Mouse (Mus musculus): ENCODE results near the gene Naa35. TPM values are rescaled to one million over a fixed set of nuclear protein-coding genes. Genes with fewer than 3 reads are reported as not detected.

Naa35 gene
- polyA plus RNA-seq, 1 experiment from 2014 or later, result 22.9 TPM

DNA sequence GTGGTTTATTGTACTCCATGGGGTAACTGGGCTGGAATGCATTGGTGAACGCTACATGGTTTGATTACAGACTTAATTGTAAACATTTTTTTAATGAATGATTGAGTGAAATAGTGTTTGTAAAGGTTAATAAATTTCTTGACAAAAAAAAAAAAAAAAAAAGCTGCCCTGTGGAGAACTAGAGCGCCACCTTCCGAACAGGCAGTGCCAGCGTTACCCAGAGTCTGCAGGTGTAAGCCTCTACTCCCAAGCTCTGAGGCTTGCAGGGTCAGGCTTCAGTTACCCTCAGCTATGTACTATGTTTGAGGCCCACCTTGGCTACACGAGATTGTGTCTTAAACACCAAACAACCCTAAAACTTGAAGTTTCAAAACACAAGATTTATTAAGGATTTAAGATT is 49.6 kb downstream of the Naa35 start:
- no peak for DNase-seq
- WGBS (ENCODE audit: insufficient replicate concordance), result 72% methylated on average over 5 of the region's 5 CpGs
- no peak overlapping the region for H3K27ac ChIP-seq (ENCODE audit: low read depth)
- H3K36me3 ChIP-seq (replicated peaks; ENCODE audit: insufficient read depth, low read length), result peaks cover 62% of the 10 kb centered on the region
- H3K9me3 ChIP-seq (ENCODE audit: low read length), result no peaks in the 10 kb centered on the region
- no peaks in the 10 kb centered on the region for H3K27me3 ChIP-seq (ENCODE audit: insufficient read depth, low read length)
- peaks cover 6% of the 10 kb centered on the region for H3K4me1 ChIP-seq (ENCODE audit: insufficient read depth)
- ATAC-seq, result no peak
- peak; percentile 26; the same call in 1 of the 2 replicates for TF ChIP-seq CTCF (IDR thresholded peaks at IDR 0.05; ENCODE audit: low read depth)
- TF ChIP-seq EP300 (IDR thresholded peaks at IDR 0.05; ENCODE audit: low read depth), result no peak
- no peak overlapping the region for H3K4me3 ChIP-seq (ENCODE audit: low read depth, low read length)
- no peak overlapping the region for H3K9ac ChIP-seq (replicated peaks)
- H3K4me2 ChIP-seq (ENCODE audit: low read depth, low read length), result no peak overlapping the region

DNA sequence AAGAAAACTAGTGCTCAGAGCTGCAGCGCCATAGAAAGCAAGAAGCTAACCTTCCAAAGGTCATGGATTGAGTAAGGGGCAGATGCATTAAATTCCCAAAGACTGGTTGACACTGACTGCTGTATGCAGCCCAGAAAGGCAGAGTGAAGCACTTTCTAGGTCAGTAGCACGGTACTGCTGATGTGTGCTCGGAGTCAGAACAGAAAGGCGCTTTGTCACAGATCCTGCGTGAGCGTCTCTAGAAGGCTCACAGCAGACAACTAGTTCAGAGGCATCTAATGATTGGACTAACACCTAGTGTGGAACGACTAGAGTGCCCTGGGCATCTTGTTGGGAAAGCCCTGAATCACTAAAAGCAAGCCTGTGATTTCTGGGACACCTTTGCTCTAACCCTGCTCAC is 52.7 kb downstream of the Naa35 start:
- no peak overlapping the region for H3K27ac ChIP-seq (ENCODE audit: low read depth)
- 90% methylated on average over 7 of the region's 7 CpGs for WGBS (ENCODE audit: insufficient replicate concordance)
- DNase-seq (no peak), ATAC-seq (no peak)
- no peak overlapping the region for H3K4me2 ChIP-seq (ENCODE audit: low read depth, low read length)
- H3K4me1 ChIP-seq (ENCODE audit: insufficient read depth), result peaks cover 14% of the 10 kb centered on the region
- H3K9ac ChIP-seq (replicated peaks), result no peak overlapping the region
- TF ChIP-seq CTCF (IDR thresholded peaks at IDR 0.05; ENCODE audit: low read depth) (no peak), EP300 (IDR thresholded peaks at IDR 0.05; ENCODE audit: low read depth) (no peak)
- no peaks in the 10 kb centered on the region for H3K9me3 ChIP-seq (ENCODE audit: low read length)
- H3K27me3 ChIP-seq (ENCODE audit: insufficient read depth, low read length), result no peaks in the 10 kb centered on the region
- peaks cover 55% of the 10 kb centered on the region for H3K36me3 ChIP-seq (replicated peaks; ENCODE audit: insufficient read depth, low read length)
- no peak overlapping the region for H3K4me3 ChIP-seq (ENCODE audit: low read depth, low read length)

DNA sequence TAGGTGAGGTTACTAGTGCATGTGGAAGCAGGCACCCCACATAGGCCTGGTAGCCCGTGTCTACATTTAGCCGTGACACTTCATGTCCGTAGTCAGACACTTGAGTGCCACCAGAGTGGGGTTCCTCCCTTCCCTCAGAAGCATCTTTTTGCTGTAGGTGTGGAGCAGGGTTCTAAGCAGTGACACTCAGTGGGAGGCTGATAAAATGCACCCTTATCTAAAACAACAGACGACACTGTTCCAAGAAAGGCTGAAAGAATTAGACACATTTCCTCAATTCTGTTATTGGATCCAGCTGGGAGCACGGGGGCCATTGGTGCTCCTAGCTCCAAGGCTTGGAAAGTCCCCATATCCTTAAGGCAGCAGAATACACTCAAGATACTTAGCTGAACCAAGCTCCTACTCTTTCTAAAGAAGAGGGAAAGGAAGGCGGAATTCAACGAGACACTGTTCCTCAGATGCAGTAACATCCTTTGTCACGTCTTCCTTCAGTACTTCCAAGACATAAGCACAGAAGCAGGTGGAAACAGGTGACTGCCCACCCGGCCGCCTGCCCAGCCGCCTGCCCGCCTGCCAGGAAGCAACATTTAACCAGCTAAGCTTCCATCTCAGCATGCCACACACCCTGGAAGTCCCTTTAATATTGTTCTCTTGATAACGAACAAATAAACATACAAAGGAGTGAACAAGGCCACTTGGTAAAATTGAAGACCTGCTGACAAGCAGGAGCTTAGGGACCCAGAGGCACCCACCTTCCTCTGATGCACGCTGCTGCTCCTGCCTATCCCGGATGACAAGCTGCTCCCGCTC is 54.5 kb downstream of the Naa35 start:
- H3K9ac ChIP-seq (replicated peaks), result no peak overlapping the region
- TF ChIP-seq EP300 (IDR thresholded peaks at IDR 0.05; ENCODE audit: low read depth), result peak; percentile 74; the same call in 1 of the 2 replicates
- no peak for TF ChIP-seq CTCF (IDR thresholded peaks at IDR 0.05; ENCODE audit: low read depth)
- H3K27me3 ChIP-seq (ENCODE audit: insufficient read depth, low read length), result no peaks in the 10 kb centered on the region
- H3K4me1 ChIP-seq (ENCODE audit: insufficient read depth), result peaks cover 20% of the 10 kb centered on the region
- peaks cover 42% of the 10 kb centered on the region for H3K36me3 ChIP-seq (replicated peaks; ENCODE audit: insufficient read depth, low read length)
- no peak for DNase-seq
- ATAC-seq, result peak; percentile 42
- H3K4me3 ChIP-seq (ENCODE audit: low read depth, low read length), result no peak overlapping the region
- H3K9me3 ChIP-seq (ENCODE audit: low read length), result no peaks in the 10 kb centered on the region
- no peak overlapping the region for H3K27ac ChIP-seq (ENCODE audit: low read depth)
- H3K4me2 ChIP-seq (ENCODE audit: low read depth, low read length), result no peak overlapping the region
- WGBS (ENCODE audit: insufficient replicate concordance), result 72% methylated on average over 16 of the region's 16 CpGs

DNA sequence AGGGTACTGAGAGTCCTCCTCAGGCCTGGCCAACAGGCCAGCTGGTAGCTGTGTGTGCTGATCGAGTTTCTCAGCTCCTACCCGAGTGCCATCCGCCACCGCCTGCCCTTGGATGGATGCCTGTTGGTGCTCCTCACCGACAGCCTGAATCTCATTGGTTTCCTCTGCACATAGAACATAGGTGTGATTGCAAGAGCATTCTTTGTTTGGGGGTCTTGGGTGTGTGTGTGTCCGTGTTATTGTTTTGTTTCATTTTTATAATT is 55.0 kb downstream of the Naa35 start:
- no peak overlapping the region for H3K9ac ChIP-seq (replicated peaks)

DNA sequence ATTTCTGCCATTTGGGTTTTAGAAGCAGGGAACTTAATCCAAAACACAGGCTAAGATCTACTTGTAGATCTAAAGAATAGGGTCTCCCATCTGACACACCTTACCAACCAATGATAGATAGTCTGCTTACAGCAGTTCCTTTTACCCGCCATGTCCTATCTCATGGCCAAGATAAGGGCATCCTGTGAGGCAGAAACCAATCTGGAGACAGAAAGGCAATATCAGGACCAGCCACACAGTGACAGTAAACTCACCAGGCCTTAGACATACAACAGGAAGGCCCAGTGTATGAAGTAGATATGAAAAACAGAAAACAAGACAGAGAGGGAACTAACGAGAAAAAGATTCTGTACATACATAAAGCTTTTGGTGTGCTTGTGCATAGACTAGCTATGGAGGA is 57.8 kb downstream of the Naa35 start:
- Histone ChIP-seq H3K4me2 (ENCODE audit: low read depth, low read length) (peak overlapping the region; percentile 23; the same call in 1 of the 2 replicates), H3K9ac (replicated peaks) (no peak overlapping the region), H3K4me3 (ENCODE audit: low read depth, low read length) (no peak overlapping the region), H3K27me3 (ENCODE audit: insufficient read depth, low read length) (no peaks in the 10 kb centered on the region), H3K27ac (ENCODE audit: low read depth) (peak overlapping the region; percentile 48), H3K9me3 (ENCODE audit: low read length) (no peaks in the 10 kb centered on the region), H3K4me1 (ENCODE audit: insufficient read depth) (peaks cover 20% of the 10 kb centered on the region), H3K36me3 (replicated peaks; ENCODE audit: insufficient read depth, low read length) (peaks cover 17% of the 10 kb centered on the region)
- DNase-seq, result no peak
- peak; percentile 91 for ATAC-seq
- WGBS (ENCODE audit: insufficient replicate concordance), result 46% methylated on average over 2 of the region's 2 CpGs
- TF ChIP-seq CTCF (IDR thresholded peaks at IDR 0.05; ENCODE audit: low read depth) (peak; percentile 25; the same call in 1 of the 2 replicates), EP300 (IDR thresholded peaks at IDR 0.05; ENCODE audit: low read depth) (peak; percentile 99)

More for the DNA sequence above, 55.0 kb downstream of the Naa35 start:
- Histone ChIP-seq H3K36me3 (replicated peaks; ENCODE audit: insufficient read depth, low read length) (peaks cover 40% of the 10 kb centered on the region), H3K4me3 (ENCODE audit: low read depth, low read length) (no peak overlapping the region), H3K4me1 (ENCODE audit: insufficient read depth) (peaks cover 20% of the 10 kb centered on the region), H3K4me2 (ENCODE audit: low read depth, low read length) (no peak overlapping the region), H3K9me3 (ENCODE audit: low read length) (no peaks in the 10 kb centered on the region), H3K27me3 (ENCODE audit: insufficient read depth, low read length) (no peaks in the 10 kb centered on the region), H3K27ac (ENCODE audit: low read depth) (no peak overlapping the region)
- ATAC-seq (no peak), DNase-seq (no peak)
- 83% methylated on average over 6 of the region's 6 CpGs for WGBS (ENCODE audit: insufficient replicate concordance)
- no peak for TF ChIP-seq EP300 (IDR thresholded peaks at IDR 0.05; ENCODE audit: low read depth)
- TF ChIP-seq CTCF (IDR thresholded peaks at IDR 0.05; ENCODE audit: low read depth), result no peak

GRCm38 (mm10) chr13:59645491-59645890 is 60.4 kb downstream of the Naa35 start:
- Histone ChIP-seq H3K27me3 (ENCODE audit: insufficient read depth, low read length) (no peaks in the 10 kb centered on the region), H3K9ac (replicated peaks) (no peak overlapping the region), H3K4me2 (ENCODE audit: low read depth, low read length) (no peak overlapping the region), H3K9me3 (ENCODE audit: low read length) (no peaks in the 10 kb centered on the region), H3K4me3 (ENCODE audit: low read depth, low read length) (no peak overlapping the region), H3K36me3 (replicated peaks; ENCODE audit: insufficient read depth, low read length) (peaks cover 23% of the 10 kb centered on the region; the same call in 1 of the 2 replicates), H3K4me1 (ENCODE audit: insufficient read depth) (peaks cover 14% of the 10 kb centered on the region), H3K27ac (ENCODE audit: low read depth) (no peak overlapping the region)
- no peak for TF ChIP-seq CTCF (IDR thresholded peaks at IDR 0.05; ENCODE audit: low read depth)
- no peak for TF ChIP-seq EP300 (IDR thresholded peaks at IDR 0.05; ENCODE audit: low read depth)
- ATAC-seq, result no peak
- WGBS (ENCODE audit: insufficient replicate concordance), result 80% methylated on average over 3 of the region's 3 CpGs
- DNase-seq, result no peak

Measured in liver, postnatal 0 days (tissue).